Mouse (Mus musculus): Measurements from ENCODE around the gene Rps15a. TPM values are rescaled to one million over a fixed set of nuclear protein-coding genes. Genes with fewer than 3 reads are reported as not detected.

Rps15a gene
- 855 and 911 TPM in 2 replicates for polyA plus RNA-seq (2015; fragmentation: Nextera tagmentation; extraction: Ambion mirVana)

DNA sequence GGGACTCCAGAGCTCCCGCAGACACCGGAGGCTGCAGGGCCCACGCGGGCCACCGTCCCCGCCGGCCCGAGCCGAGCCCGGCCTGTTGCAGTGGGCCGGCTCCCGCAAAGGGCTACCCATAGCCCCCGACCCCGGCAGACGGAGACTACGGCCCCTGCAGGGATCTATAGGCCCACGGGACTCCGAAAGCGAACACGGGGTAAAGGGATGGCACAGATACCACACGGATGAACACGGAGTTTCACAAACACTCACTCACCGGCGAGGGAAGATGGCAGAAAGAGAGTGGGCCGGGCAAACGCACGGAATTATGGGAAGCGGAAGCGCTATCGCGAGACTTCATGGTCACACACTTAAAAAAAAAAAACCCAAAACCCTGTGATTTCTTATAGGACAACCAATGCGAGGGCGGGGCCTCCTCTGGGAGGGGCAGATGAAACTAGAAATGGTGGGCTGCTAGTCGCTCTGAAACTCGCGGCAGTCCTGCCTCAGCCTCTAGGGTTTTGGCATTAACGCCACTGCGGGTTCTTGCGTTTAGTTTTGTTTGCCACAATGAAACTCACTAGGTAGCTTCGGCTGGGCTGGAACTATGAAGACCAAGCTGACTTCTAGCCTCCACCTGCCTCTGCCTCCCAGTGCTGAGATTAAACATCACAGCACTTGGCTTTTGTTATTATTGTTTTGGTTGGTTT, at the start of gene Rps15a:
TSS of gene Rps15a (minus strand) at position 312 of the 692 bp plus-strand sequence.
- Histone ChIP-seq H3K36me3 (peaks cover 67% of the 10 kb centered on the region), H3K4me2 (peak within 1 kb of the TSS; percentile 89), H3K4me3 (peak within 1 kb of the TSS; percentile 97), H3K27me3 (no peaks in the 10 kb centered on the region), H3K9me3 (no peaks in the 10 kb centered on the region), H3K9ac (peak within 1 kb of the TSS; percentile 100), H3K27ac (peak within 1 kb of the TSS; percentile 94), H3K4me1 (peaks cover 41% of the 10 kb centered on the region)
- WGBS: under 1% methylated on average over 40 of the region's 40 CpGs
- ATAC-seq (ENCODE audit: insufficient number of reproducible peaks, insufficient read depth, low FRiP score, low TSS enrichment, low read depth): peak; percentile 69

DNA sequence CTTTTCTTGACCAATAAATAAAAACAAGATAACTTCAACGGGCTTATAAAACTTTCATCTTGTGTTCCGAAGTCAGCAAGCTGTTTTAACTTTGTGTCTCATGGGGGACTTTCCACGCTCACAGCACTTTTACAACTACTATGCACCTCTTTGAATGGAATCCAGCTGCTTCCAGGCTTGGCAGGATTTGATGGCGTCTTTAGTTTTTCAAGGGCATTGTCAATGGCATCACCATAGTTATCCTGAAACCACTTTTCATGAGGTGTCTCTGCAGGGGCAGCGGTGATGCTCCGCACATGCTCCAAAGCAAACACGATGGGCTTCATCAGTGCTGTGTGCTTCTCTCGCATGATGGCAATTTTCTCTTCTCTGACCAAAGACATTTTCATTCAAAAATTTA, 47.0 kb upstream of the Rps15a start:
- Histone ChIP-seq H3K9me3 (no peaks in the 10 kb centered on the region), H3K9ac (no peak overlapping the region), H3K4me3 (no peak overlapping the region), H3K27ac (no peak overlapping the region), H3K27me3 (no peaks in the 10 kb centered on the region), H3K4me1 (no peaks in the 10 kb centered on the region), H3K4me2 (no peak overlapping the region), H3K36me3 (peaks cover 62% of the 10 kb centered on the region)
- ATAC-seq (ENCODE audit: insufficient number of reproducible peaks, insufficient read depth, low FRiP score, low TSS enrichment, low read depth): no peak
- WGBS: 93% methylated on average over 8 of the region's 8 CpGs

DNA sequence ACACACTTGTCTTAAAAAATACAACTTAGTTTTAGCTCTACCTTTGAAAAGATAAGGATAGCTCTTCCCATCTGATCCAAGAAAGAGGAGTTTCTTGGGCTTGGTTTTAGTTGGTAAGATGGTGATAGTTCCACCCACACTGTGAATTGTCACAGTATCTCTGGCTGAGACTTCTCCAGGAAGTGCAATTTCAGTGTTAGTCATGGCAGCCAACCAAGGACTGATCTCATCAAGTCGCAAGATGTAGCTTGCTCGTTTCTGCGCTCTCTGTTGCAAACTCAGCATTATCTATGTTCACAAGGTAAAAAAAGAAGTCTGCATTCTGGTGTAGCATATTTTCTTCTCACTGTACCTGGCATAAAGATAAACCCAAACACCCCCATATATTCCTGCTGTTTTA, 44.1 kb upstream of the Rps15a start:
- Histone ChIP-seq H3K9me3 (no peaks in the 10 kb centered on the region), H3K27me3 (no peaks in the 10 kb centered on the region), H3K9ac (no peak overlapping the region), H3K4me1 (no peaks in the 10 kb centered on the region), H3K4me3 (no peak overlapping the region), H3K36me3 (peaks cover 61% of the 10 kb centered on the region), H3K27ac (no peak overlapping the region), H3K4me2 (no peak overlapping the region)
- no peak for ATAC-seq (ENCODE audit: insufficient number of reproducible peaks, insufficient read depth, low FRiP score, low TSS enrichment, low read depth)
- 94% methylated on average over 3 of the region's 3 CpGs for WGBS

DNA sequence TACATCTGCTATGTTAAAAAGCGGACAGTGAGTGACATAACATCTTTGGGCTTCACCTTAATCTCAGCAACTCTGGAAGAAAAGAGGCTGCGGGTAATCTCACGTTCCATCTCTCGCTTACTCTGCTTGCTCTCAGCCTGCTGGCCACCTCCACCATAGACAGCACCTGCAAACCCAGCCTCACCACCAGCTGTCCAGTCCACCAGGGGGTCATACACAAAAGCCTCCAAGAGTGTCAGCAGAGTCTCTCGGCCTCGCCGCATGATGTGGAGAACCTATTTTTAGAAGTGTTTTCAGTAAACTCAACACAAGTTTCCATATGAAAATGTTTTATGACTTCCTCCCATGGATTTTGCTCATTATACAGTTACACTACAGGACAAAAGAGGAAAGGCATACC, 40.5 kb upstream of the Rps15a start:
- no peak for ATAC-seq (ENCODE audit: insufficient number of reproducible peaks, insufficient read depth, low FRiP score, low TSS enrichment, low read depth)
- Histone ChIP-seq H3K27ac (no peak overlapping the region), H3K4me3 (no peak overlapping the region), H3K9me3 (no peaks in the 10 kb centered on the region), H3K36me3 (peaks cover 74% of the 10 kb centered on the region), H3K4me2 (no peak overlapping the region), H3K4me1 (no peaks in the 10 kb centered on the region), H3K9ac (no peak overlapping the region), H3K27me3 (no peaks in the 10 kb centered on the region)
- 93% methylated on average over 7 of the region's 7 CpGs for WGBS

DNA sequence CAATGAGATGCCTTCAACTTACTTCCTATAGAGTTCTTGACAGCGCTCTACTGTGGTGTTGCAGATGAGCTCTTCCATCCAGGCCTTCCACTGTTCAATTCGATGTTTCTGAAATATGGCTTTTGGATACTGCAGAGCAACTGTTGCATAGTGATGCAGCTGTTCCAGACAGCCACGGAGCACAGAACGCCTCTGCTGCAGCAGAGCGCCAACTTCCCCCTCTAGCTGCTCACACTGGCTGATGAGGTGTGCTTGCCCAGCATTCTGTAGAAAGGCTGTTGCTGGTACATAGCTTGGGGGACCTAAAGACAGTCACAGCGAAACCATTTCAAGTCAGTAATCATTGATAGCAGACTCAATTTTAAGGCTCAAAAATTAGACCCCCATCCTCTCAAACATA, 38.2 kb upstream of the Rps15a start:
- Histone ChIP-seq H3K27ac (no peak overlapping the region), H3K4me2 (no peak overlapping the region), H3K4me1 (no peaks in the 10 kb centered on the region), H3K4me3 (no peak overlapping the region), H3K9ac (no peak overlapping the region), H3K9me3 (no peaks in the 10 kb centered on the region), H3K27me3 (no peaks in the 10 kb centered on the region), H3K36me3 (peaks cover 71% of the 10 kb centered on the region)
- WGBS: 95% methylated on average over 6 of the region's 6 CpGs
- ATAC-seq (ENCODE audit: insufficient number of reproducible peaks, insufficient read depth, low FRiP score, low TSS enrichment, low read depth): no peak

DNA sequence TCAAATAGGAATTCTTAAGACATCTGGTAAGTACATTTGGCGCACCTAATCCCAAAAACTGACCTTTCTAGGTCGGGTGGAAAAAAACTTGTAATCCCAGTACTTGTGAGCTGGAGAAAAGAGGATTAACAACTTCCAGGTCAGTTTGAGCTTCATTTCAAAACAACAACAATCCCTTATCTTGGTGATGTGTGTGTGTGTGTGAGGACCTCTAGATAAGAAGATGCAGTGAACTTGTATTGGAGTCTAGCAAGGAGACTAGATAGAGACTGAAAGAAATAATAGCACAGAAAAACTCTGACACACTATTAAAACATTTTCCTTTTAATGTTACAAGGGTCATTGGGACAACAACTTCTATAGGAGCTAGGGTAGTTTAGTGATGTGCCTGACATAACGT, 27.6 kb upstream of the Rps15a start:
- Histone ChIP-seq H3K4me2 (no peak overlapping the region), H3K9ac (no peak overlapping the region), H3K4me1 (no peaks in the 10 kb centered on the region), H3K36me3 (peaks cover 75% of the 10 kb centered on the region), H3K9me3 (no peaks in the 10 kb centered on the region), H3K4me3 (no peak overlapping the region), H3K27ac (no peak overlapping the region), H3K27me3 (no peaks in the 10 kb centered on the region)
- WGBS: 80% methylated on average over 3 of the region's 3 CpGs
- ATAC-seq (ENCODE audit: insufficient number of reproducible peaks, insufficient read depth, low FRiP score, low TSS enrichment, low read depth): no peak

DNA sequence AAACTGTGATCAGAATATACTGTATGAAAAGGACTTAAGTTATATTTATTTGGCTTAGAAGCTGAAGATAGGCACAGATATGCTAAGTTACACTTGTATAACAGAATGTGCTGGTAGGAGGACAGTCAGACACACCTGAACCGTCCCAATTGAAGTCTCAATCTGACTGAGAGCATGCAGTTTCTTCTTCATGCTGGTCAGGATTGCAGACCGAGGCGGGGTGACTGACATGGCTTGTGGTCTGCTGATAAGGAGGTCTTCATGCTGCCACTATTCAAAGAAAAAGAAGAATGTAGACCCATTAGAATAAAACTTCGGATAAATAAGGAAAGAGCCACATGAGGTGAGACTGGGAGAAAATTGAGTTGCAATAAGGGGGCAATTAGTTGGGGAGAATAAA, 27.1 kb upstream of the Rps15a start:
- Histone ChIP-seq H3K27me3 (no peaks in the 10 kb centered on the region), H3K9me3 (no peaks in the 10 kb centered on the region), H3K36me3 (peaks cover 70% of the 10 kb centered on the region), H3K4me2 (no peak overlapping the region), H3K9ac (no peak overlapping the region), H3K4me1 (no peaks in the 10 kb centered on the region), H3K4me3 (no peak overlapping the region), H3K27ac (no peak overlapping the region)
- 91% methylated on average over 4 of the region's 4 CpGs for WGBS
- ATAC-seq (ENCODE audit: insufficient number of reproducible peaks, insufficient read depth, low FRiP score, low TSS enrichment, low read depth): no peak

DNA sequence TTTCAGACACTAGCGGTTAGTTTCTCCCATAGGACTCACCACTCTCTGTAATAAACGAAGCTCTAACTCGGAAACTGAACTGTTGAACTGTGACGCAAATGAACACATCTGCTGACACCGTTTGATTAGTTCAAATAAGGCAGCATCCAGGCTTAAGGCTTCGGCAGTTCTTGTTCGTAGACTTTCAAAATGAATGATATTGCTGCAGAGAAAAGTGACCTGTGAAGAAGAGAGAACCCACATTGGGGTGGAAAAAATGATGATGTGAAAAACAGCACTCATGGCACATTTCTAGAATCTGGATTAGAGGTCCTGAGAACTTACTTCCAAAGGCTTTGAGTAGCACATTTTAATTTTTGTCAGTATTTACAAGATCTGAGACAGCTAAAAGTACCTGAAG, 25.3 kb upstream of the Rps15a start:
- no peak for ATAC-seq (ENCODE audit: insufficient number of reproducible peaks, insufficient read depth, low FRiP score, low TSS enrichment, low read depth)
- H3K4me1 ChIP-seq: no peaks in the 10 kb centered on the region
- H3K9ac ChIP-seq: no peak overlapping the region
- peaks cover 79% of the 10 kb centered on the region for H3K36me3 ChIP-seq
- no peaks in the 10 kb centered on the region for H3K9me3 ChIP-seq
- 95% methylated on average over 7 of the region's 7 CpGs for whole genome bisulfite sequencing
- no peaks in the 10 kb centered on the region for H3K27me3 ChIP-seq
- no peak overlapping the region for H3K4me2 ChIP-seq
- no peak overlapping the region for H3K4me3 ChIP-seq
- H3K27ac ChIP-seq: no peak overlapping the region

DNA sequence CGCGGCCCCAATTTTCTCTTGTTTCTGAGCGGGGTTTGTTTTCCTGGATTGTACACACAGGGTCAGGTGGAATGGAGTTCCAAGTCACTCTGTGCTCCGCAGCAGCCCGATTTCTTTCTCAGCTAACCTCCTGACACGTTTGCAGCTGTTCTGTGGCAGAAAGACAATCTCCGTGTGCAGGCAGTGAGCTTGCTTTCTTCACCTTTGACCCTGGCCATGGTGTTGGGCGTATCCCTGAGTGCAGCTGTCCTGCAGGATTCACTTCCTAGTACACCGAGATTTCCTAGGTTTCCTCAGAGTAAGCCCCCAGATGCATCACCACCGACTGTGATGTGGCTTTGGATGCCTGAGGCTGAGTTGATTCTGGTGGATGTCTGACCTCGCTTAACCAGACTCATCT, 19.1 kb upstream of the Rps15a start:
- Histone ChIP-seq H3K4me3 (no peak overlapping the region), H3K36me3 (peaks cover 46% of the 10 kb centered on the region), H3K4me2 (no peak overlapping the region), H3K27ac (no peak overlapping the region), H3K27me3 (no peaks in the 10 kb centered on the region), H3K9me3 (no peaks in the 10 kb centered on the region), H3K9ac (no peak overlapping the region), H3K4me1 (no peaks in the 10 kb centered on the region)
- WGBS: 82% methylated on average over 11 of the region's 11 CpGs
- no peak for ATAC-seq (ENCODE audit: insufficient number of reproducible peaks, insufficient read depth, low FRiP score, low TSS enrichment, low read depth)

DNA sequence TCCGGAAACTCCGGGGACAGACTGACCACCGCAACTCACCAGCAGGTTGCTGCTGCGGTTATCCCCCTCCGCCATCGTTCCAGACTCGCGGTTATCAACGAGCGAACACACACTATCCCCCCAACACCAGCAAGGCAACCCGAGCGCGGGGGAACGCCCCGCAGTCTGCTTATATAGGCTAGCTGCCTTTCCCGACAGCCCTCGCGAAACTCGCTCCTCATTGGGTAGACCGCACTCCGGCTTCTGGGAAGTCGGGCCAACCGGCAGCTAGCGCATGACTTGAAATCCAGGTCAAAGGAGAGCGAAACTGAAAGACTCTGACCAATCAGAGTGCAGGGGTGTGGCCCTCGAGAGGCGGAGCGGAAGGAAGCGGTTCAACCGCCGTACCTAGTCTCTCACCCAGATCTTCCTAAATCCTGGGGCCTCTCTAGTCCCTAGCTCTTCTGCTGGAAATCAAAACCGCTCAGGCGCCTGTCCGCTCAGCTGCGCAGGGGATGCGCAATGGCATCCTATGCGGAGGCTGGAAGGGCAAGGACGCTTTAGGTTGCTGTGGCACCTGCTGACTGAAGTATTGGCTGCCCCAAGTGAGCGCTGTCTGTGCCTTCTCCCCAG, 13.5 kb upstream of the Rps15a start, which contains the start of gene Arl6ip1:
TSS of gene Arl6ip1 (minus strand) at position 233 of the 612 bp plus-strand sequence.
- 1% methylated on average over 39 of the region's 39 CpGs for WGBS
- H3K27ac ChIP-seq: peak within 1 kb of the TSS; percentile 92
- H3K36me3 ChIP-seq: peaks cover 19% of the 10 kb centered on the region
- H3K4me2 ChIP-seq: peak within 1 kb of the TSS; percentile 72
- H3K4me3 ChIP-seq: peak within 1 kb of the TSS; percentile 73
- H3K9ac ChIP-seq: peak within 1 kb of the TSS; percentile 86
- no peaks in the 10 kb centered on the region for H3K9me3 ChIP-seq
- H3K4me1 ChIP-seq: peaks cover 28% of the 10 kb centered on the region
- H3K27me3 ChIP-seq: no peaks in the 10 kb centered on the region
- ATAC-seq (ENCODE audit: insufficient number of reproducible peaks, insufficient read depth, low FRiP score, low TSS enrichment, low read depth): peak; percentile 99

DNA sequence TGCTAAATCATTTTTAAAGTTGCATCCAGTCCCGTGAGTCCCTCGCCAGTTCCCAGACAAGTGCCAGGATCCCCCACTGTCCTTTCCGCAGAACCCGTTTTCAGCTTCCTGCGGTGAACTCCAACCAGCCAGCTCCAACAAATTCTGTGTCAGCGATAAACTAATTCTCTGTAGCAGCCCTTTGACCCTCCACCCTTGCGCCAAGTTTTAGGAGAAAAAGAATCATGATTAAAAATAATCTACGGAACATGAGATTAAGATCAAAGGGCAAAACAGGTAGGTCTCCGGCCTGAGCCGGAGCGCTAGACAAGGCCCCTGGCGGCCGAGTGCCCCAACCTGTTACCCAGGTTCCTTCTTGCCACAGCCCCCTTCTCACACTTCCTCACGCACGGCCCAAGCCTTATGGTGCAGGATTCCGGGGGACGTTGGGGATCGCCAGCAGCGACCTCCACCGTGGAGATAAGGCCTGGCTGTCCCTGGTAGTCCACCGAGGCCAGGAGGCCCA, 13.0 kb upstream of the Rps15a start:
- WGBS: under 1% methylated on average over 21 of the region's 21 CpGs
- peak; percentile 75 for ATAC-seq (ENCODE audit: insufficient number of reproducible peaks, insufficient read depth, low FRiP score, low TSS enrichment, low read depth)
- peak overlapping the region; percentile 73 for H3K4me3 ChIP-seq

More for the DNA sequence above, 13.0 kb upstream of the Rps15a start:
- Histone ChIP-seq H3K4me1 (peaks cover 28% of the 10 kb centered on the region), H3K36me3 (peaks cover 23% of the 10 kb centered on the region), H3K9ac (peak overlapping the region; percentile 86), H3K27ac (peak overlapping the region; percentile 92), H3K27me3 (no peaks in the 10 kb centered on the region), H3K9me3 (no peaks in the 10 kb centered on the region), H3K4me2 (peak overlapping the region; percentile 72)
